Mouse (Mus musculus): Measurements from ENCODE around the gene Mrpl40. TPM values are rescaled to one million over a fixed set of nuclear protein-coding genes. Genes with fewer than 3 reads are reported as not detected.

Mrpl40 gene
- 99.2 and 99.9 TPM in 2 replicates for polyA plus RNA-seq (2015; fragmentation: Nextera tagmentation; extraction: Ambion mirVana)

DNA sequence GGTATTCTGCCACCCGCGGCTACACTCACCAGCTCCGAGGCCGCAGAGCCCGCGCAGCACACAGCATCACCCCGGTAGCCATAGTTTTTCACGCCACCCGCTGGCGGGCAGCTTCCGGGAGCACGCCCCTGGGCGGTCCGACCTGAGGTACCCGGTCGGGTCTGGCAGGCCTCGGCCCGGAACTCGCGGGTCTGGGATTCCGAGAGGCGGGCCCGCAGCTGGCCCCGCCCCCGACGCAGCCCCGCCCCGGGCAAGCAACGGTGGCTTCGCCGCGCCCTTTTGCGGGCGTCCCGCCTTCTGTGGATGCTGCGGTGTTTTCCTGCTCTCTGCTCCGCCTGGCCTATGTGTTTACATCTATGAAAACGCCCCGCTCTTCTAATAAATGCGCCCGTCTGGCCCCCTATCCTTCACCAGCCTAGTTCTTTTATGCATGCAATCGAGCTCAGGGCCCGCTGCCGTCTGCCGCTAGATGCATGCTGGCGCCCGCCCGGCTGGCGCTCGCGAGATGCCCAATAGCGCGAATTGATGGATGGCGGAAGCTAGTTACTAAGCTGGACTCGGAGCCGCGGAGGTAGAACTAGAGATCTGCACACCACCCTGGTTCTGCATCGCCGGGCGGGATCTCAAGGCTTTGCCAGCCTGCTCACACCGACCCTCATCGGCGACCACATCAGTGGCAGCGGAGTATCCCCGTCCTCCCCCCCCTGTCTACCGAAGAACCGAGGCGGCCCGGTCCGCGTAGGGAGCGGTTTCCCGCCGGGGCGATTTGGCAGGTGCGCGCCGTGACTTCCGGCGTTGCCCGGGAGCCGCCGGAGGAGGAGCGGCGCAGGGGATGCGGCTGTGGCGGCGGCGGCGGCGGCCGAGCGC lies at the start of gene Mrpl40, which contains the start of gene Hira:
Mrpl40 (minus strand) TSS at position 421 of the 867 bp plus-strand sequence.
Hira (plus strand) TSS at position 596 of the 867 bp plus-strand sequence.
- no peaks in the 10 kb centered on the region for H3K27me3 ChIP-seq (ENCODE audit: insufficient read depth, low read length)
- peak within 1 kb of the TSS; percentile 83 for H3K4me2 ChIP-seq (replicated peaks; ENCODE audit: low read depth, low read length)
- peaks cover 26% of the 10 kb centered on the region for H3K36me3 ChIP-seq (ENCODE audit: insufficient read depth, low read length)
- peak within 1 kb of the TSS; percentile 87 for H3K9ac ChIP-seq (replicated peaks; ENCODE audit: low read length)
- peak within 1 kb of the TSS; percentile 97 for H3K27ac ChIP-seq (ENCODE audit: low read length)
- peaks cover 14% of the 10 kb centered on the region; the same call in 1 of the 2 replicates for H3K4me1 ChIP-seq (ENCODE audit: insufficient read depth, low read length)
- H3K4me3 ChIP-seq (ENCODE audit: low read length): peak within 1 kb of the TSS; percentile 91
- ATAC-seq (ENCODE audit: low FRiP score, low TSS enrichment): peak; percentile 95
- under 1% methylated on average over 77 of the region's 93 CpGs for WGBS
- H3K9me3 ChIP-seq (ENCODE audit: low read length): no peaks in the 10 kb centered on the region

GRCm38 (mm10) chr16:18921771-18922170 lies 45.1 kb upstream of the Mrpl40 start:
- WGBS: 93% methylated on average over 2 of the region's 2 CpGs
- H3K9ac ChIP-seq (replicated peaks; ENCODE audit: low read length): no peak overlapping the region
- H3K27ac ChIP-seq (ENCODE audit: low read length): no peak overlapping the region
- no peak overlapping the region for H3K4me3 ChIP-seq (ENCODE audit: low read length)
- H3K27me3 ChIP-seq (ENCODE audit: insufficient read depth, low read length): no peaks in the 10 kb centered on the region
- no peak overlapping the region for H3K4me2 ChIP-seq (replicated peaks; ENCODE audit: low read depth, low read length)
- H3K9me3 ChIP-seq (ENCODE audit: low read length): no peaks in the 10 kb centered on the region
- ATAC-seq (ENCODE audit: low FRiP score, low TSS enrichment): no peak
- no peaks in the 10 kb centered on the region for H3K4me1 ChIP-seq (ENCODE audit: insufficient read depth, low read length)
- peaks cover 71% of the 10 kb centered on the region for H3K36me3 ChIP-seq (ENCODE audit: insufficient read depth, low read length)

GRCm38 (mm10) chr16:18916064-18916463 lies 39.4 kb upstream of the Mrpl40 start:
- no peaks in the 10 kb centered on the region for H3K27me3 ChIP-seq (ENCODE audit: insufficient read depth, low read length)
- no peak for ATAC-seq (ENCODE audit: low FRiP score, low TSS enrichment)
- H3K4me3 ChIP-seq (ENCODE audit: low read length): no peak overlapping the region
- 90% methylated on average over 4 of the region's 4 CpGs for WGBS
- H3K9me3 ChIP-seq (ENCODE audit: low read length): no peaks in the 10 kb centered on the region
- H3K4me2 ChIP-seq (replicated peaks; ENCODE audit: low read depth, low read length): no peak overlapping the region
- H3K9ac ChIP-seq (replicated peaks; ENCODE audit: low read length): no peak overlapping the region
- H3K27ac ChIP-seq (ENCODE audit: low read length): no peak overlapping the region
- peaks cover 49% of the 10 kb centered on the region for H3K36me3 ChIP-seq (ENCODE audit: insufficient read depth, low read length)
- no peaks in the 10 kb centered on the region for H3K4me1 ChIP-seq (ENCODE audit: insufficient read depth, low read length)

- no peak overlapping the region for H3K9ac ChIP-seq (replicated peaks; ENCODE audit: low read length)
- H3K27ac ChIP-seq (ENCODE audit: low read length): no peak overlapping the region
- WGBS: 93% methylated on average over 1 of the region's 1 CpGs
- H3K4me1 ChIP-seq (ENCODE audit: insufficient read depth, low read length): no peaks in the 10 kb centered on the region
- ATAC-seq (ENCODE audit: low FRiP score, low TSS enrichment): no peak
- peaks cover 25% of the 10 kb centered on the region for H3K36me3 ChIP-seq (ENCODE audit: insufficient read depth, low read length)
- no peaks in the 10 kb centered on the region for H3K27me3 ChIP-seq (ENCODE audit: insufficient read depth, low read length)
- no peak overlapping the region for H3K4me3 ChIP-seq (ENCODE audit: low read length)
- H3K9me3 ChIP-seq (ENCODE audit: low read length): no peaks in the 10 kb centered on the region
- no peak overlapping the region for H3K4me2 ChIP-seq (replicated peaks; ENCODE audit: low read depth, low read length)
Observed at GRCm38 (mm10) chr16:18905648-18906047, 29.0 kb upstream of the Mrpl40 start.

GRCm38 (mm10) chr16:18896429-18896828 lies 19.8 kb upstream of the Mrpl40 start:
- ATAC-seq (ENCODE audit: low FRiP score, low TSS enrichment): no peak
- Histone ChIP-seq H3K27me3 (ENCODE audit: insufficient read depth, low read length) (no peaks in the 10 kb centered on the region), H3K4me3 (ENCODE audit: low read length) (no peak overlapping the region), H3K27ac (ENCODE audit: low read length) (no peak overlapping the region), H3K4me1 (ENCODE audit: insufficient read depth, low read length) (no peaks in the 10 kb centered on the region), H3K9ac (replicated peaks; ENCODE audit: low read length) (no peak overlapping the region), H3K9me3 (ENCODE audit: low read length) (no peaks in the 10 kb centered on the region), H3K36me3 (ENCODE audit: insufficient read depth, low read length) (peaks cover 31% of the 10 kb centered on the region), H3K4me2 (replicated peaks; ENCODE audit: low read depth, low read length) (no peak overlapping the region)
- 76% methylated on average over 10 of the region's 10 CpGs for WGBS

- Histone ChIP-seq H3K9me3 (ENCODE audit: low read length) (no peaks in the 10 kb centered on the region), H3K36me3 (ENCODE audit: insufficient read depth, low read length) (peaks cover 26% of the 10 kb centered on the region), H3K4me1 (ENCODE audit: insufficient read depth, low read length) (no peaks in the 10 kb centered on the region), H3K27ac (ENCODE audit: low read length) (no peak overlapping the region), H3K4me3 (ENCODE audit: low read length) (no peak overlapping the region), H3K9ac (replicated peaks; ENCODE audit: low read length) (no peak overlapping the region), H3K4me2 (replicated peaks; ENCODE audit: low read depth, low read length) (no peak overlapping the region), H3K27me3 (ENCODE audit: insufficient read depth, low read length) (no peaks in the 10 kb centered on the region)
- ATAC-seq (ENCODE audit: low FRiP score, low TSS enrichment): no peak
- 78% methylated on average over 3 of the region's 3 CpGs for WGBS
Observed at GRCm38 (mm10) chr16:18895249-18895648, 18.6 kb upstream of the Mrpl40 start.

- Histone ChIP-seq H3K9ac (replicated peaks; ENCODE audit: low read length) (no peak overlapping the region), H3K9me3 (ENCODE audit: low read length) (no peaks in the 10 kb centered on the region), H3K27ac (ENCODE audit: low read length) (no peak overlapping the region), H3K4me3 (ENCODE audit: low read length) (no peak overlapping the region), H3K4me2 (replicated peaks; ENCODE audit: low read depth, low read length) (no peak overlapping the region), H3K27me3 (ENCODE audit: insufficient read depth, low read length) (no peaks in the 10 kb centered on the region), H3K36me3 (ENCODE audit: insufficient read depth, low read length) (peaks cover 17% of the 10 kb centered on the region), H3K4me1 (ENCODE audit: insufficient read depth, low read length) (no peaks in the 10 kb centered on the region)
- no peak for ATAC-seq (ENCODE audit: low FRiP score, low TSS enrichment)
- WGBS: 66% methylated on average over 4 of the region's 4 CpGs
Observed at GRCm38 (mm10) chr16:18893840-18894372, 17.2 kb upstream of the Mrpl40 start.

- H3K27me3 ChIP-seq (ENCODE audit: insufficient read depth, low read length): no peaks in the 10 kb centered on the region
- peaks cover 5% of the 10 kb centered on the region; the same call in 1 of the 2 replicates for H3K4me1 ChIP-seq (ENCODE audit: insufficient read depth, low read length)
- peaks cover 4% of the 10 kb centered on the region; the same call in 1 of the 2 replicates for H3K36me3 ChIP-seq (ENCODE audit: insufficient read depth, low read length)
- H3K4me3 ChIP-seq (ENCODE audit: low read length): no peak overlapping the region
- H3K9ac ChIP-seq (replicated peaks; ENCODE audit: low read length): no peak overlapping the region
- no peak overlapping the region for H3K4me2 ChIP-seq (replicated peaks; ENCODE audit: low read depth, low read length)
- H3K9me3 ChIP-seq (ENCODE audit: low read length): no peaks in the 10 kb centered on the region
- H3K27ac ChIP-seq (ENCODE audit: low read length): no peak overlapping the region
- ATAC-seq (ENCODE audit: low FRiP score, low TSS enrichment): no peak
Observed at GRCm38 (mm10) chr16:18884044-18884443, 7.4 kb upstream of the Mrpl40 start.

DNA sequence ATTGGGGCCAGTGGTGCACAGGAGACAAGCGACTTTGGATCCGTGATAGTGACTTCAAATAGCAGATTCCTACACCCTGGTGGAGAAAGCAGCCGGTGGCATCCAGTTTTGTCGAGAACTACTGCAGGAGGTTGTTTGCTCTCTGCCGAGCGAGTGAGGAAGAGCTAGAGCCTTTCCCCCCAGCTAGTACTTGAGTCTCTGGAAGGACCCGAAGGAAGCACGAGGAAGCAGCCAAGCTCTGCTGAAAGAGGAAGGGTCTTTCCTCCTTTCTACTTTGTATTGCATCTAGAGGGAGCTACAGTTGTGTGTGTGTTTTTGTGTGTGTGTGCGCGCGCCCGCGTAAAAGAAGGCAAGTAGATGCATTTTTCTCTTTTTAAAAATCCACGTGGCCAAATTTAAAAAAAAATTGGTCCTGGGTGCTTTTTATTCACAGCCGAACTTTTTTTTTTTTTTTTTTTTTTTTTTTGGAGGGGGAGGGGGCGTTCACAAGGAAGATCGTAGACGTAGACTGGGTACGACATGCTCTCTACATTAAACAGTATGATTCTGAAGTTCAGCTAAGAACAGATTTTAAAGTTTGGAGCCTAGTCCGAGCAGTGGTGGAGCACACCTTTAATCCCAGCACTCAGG lies 1.5 kb upstream of the Mrpl40 start:
- peaks cover 12% of the 10 kb centered on the region for H3K36me3 ChIP-seq (ENCODE audit: insufficient read depth, low read length)
- peak overlapping the region; percentile 97 for H3K27ac ChIP-seq (ENCODE audit: low read length)
- H3K4me1 ChIP-seq (ENCODE audit: insufficient read depth, low read length): peaks cover 14% of the 10 kb centered on the region; the same call in 1 of the 2 replicates
- WGBS: 22% methylated on average over 20 of the region's 20 CpGs
- ATAC-seq (ENCODE audit: low FRiP score, low TSS enrichment): no peak
- H3K9me3 ChIP-seq (ENCODE audit: low read length): no peaks in the 10 kb centered on the region
- H3K4me3 ChIP-seq (ENCODE audit: low read length): peak overlapping the region; percentile 91
- peak overlapping the region; percentile 83 for H3K4me2 ChIP-seq (replicated peaks; ENCODE audit: low read depth, low read length)
- no peaks in the 10 kb centered on the region for H3K27me3 ChIP-seq (ENCODE audit: insufficient read depth, low read length)
- H3K9ac ChIP-seq (replicated peaks; ENCODE audit: low read length): peak overlapping the region; percentile 87

All from kidney, embryonic 16.5 days (tissue).